Mouse (Mus musculus): ENCODE measurements around the gene Fpgs. TPM values are rescaled to one million over a fixed set of nuclear protein-coding genes. Genes with fewer than 3 reads are reported as not detected.

Gene Fpgs
- polyA plus RNA-seq, 2 experiments = 21.6 to 45.3 TPM

DNA sequence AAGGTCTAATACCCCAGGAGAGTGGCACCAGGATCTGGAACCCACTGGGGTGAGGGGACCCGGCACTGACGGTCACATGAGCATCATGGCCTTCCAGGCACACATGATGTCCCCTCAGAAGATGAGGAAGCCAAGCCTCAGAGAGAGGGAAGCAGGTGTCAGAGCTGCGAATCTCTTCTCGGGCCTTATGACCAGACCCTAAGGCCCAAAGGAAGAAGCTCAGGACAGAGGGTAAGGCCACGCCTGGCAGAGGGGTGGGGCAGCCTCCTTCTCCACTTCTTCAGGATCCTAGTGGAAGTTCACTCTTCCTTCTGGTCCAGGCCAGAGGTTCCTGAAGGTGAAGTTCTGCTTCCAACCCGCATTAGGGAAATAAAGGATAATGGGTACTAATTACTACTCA is 28.8 kb upstream of the Fpgs start:
- 55% methylated on average over 6 of the region's 6 CpGs for WGBS (ENCODE audit: insufficient replicate concordance)
- H3K27me3 ChIP-seq (ENCODE audit: control insufficient read depth, insufficient read depth, low read length) = no peaks in the 10 kb centered on the region
- no peak for TF ChIP-seq EP300 (IDR thresholded peaks at IDR 0.05; ENCODE audit: low read depth)
- TF ChIP-seq CTCF (IDR thresholded peaks at IDR 0.05; ENCODE audit: low read depth) = no peak
- H3K4me3 ChIP-seq (ENCODE audit: insufficient read depth in 1 of 2, low read depth in 2 of 2, low read length in 2 of 2) = no peak overlapping the region
- no peak overlapping the region for H3K27ac ChIP-seq
- no peak overlapping the region for H3K4me2 ChIP-seq (ENCODE audit: low read depth)
- H3K9me3 ChIP-seq (ENCODE audit: control insufficient read depth, low read length) = no peaks in the 10 kb centered on the region
- ATAC-seq (ENCODE audit: insufficient read depth) (no peak), DNase-seq (ENCODE audit: low read depth in 3 of 3, low spot score in 3 of 3) (no peak)
- peaks cover 0 to 4% of the 10 kb centered on the region in 2 experiments; a peak in 2 of 4 replicates for H3K4me1 ChIP-seq (replicated peaks; ENCODE audit: control insufficient read depth in 2 of 2, insufficient read depth in 2 of 2, low read length in 1 of 2)
- no peaks in the 10 kb centered on the region for H3K36me3 ChIP-seq (replicated peaks; ENCODE audit: control insufficient read depth, insufficient read depth, low read depth)
- no peak overlapping the region for H3K9ac ChIP-seq (replicated peaks)

- Histone ChIP-seq H3K27ac (no peak overlapping the region), H3K4me2 (ENCODE audit: low read depth) (no peak overlapping the region), H3K4me1 (replicated peaks; ENCODE audit: control insufficient read depth in 2 of 2, insufficient read depth in 2 of 2, low read length in 1 of 2) (peaks cover 0 to 5% of the 10 kb centered on the region in 2 experiments; a peak in 2 of 4 replicates), H3K4me3 (ENCODE audit: insufficient read depth in 1 of 2, low read depth in 2 of 2, low read length in 2 of 2) (no peak overlapping the region), H3K27me3 (ENCODE audit: control insufficient read depth, insufficient read depth, low read length) (no peaks in the 10 kb centered on the region), H3K36me3 (replicated peaks; ENCODE audit: control insufficient read depth, insufficient read depth, low read depth) (no peaks in the 10 kb centered on the region), H3K9me3 (ENCODE audit: control insufficient read depth, low read length) (no peaks in the 10 kb centered on the region), H3K9ac (replicated peaks) (no peak overlapping the region)
- ATAC-seq (ENCODE audit: insufficient read depth) (no peak), DNase-seq (ENCODE audit: low read depth in 3 of 3, low spot score in 3 of 3) (no peak)
- WGBS (ENCODE audit: insufficient replicate concordance) = 71% methylated on average over 4 of the region's 4 CpGs
- TF ChIP-seq EP300 (IDR thresholded peaks at IDR 0.05; ENCODE audit: low read depth) (no peak), CTCF (IDR thresholded peaks at IDR 0.05; ENCODE audit: low read depth) (no peak)
Measured at GRCm38 (mm10) chr2:32731911-32732310, 28.0 kb upstream of the Fpgs start.

GRCm38 (mm10) chr2:32730854-32731253 is 26.9 kb upstream of the Fpgs start:
- no peaks in the 10 kb centered on the region for H3K36me3 ChIP-seq (replicated peaks; ENCODE audit: control insufficient read depth, insufficient read depth, low read depth)
- 59% methylated on average over 11 of the region's 11 CpGs for WGBS (ENCODE audit: insufficient replicate concordance)
- no peak overlapping the region for H3K4me3 ChIP-seq (ENCODE audit: insufficient read depth in 1 of 2, low read depth in 2 of 2, low read length in 2 of 2)
- peaks cover 0 to 6% of the 10 kb centered on the region in 2 experiments; a peak in 1 of 4 replicates for H3K4me1 ChIP-seq (replicated peaks; ENCODE audit: control insufficient read depth in 2 of 2, insufficient read depth in 2 of 2, low read length in 1 of 2)
- no peaks in the 10 kb centered on the region for H3K27me3 ChIP-seq (ENCODE audit: control insufficient read depth, insufficient read depth, low read length)
- no peaks in the 10 kb centered on the region for H3K9me3 ChIP-seq (ENCODE audit: control insufficient read depth, low read length)
- H3K27ac ChIP-seq = no peak overlapping the region
- H3K4me2 ChIP-seq (ENCODE audit: low read depth) = no peak overlapping the region
- no peak overlapping the region for H3K9ac ChIP-seq (replicated peaks)
- TF ChIP-seq EP300 (IDR thresholded peaks at IDR 0.05; ENCODE audit: low read depth) (no peak), CTCF (IDR thresholded peaks at IDR 0.05; ENCODE audit: low read depth) (no peak)
- DNase-seq (ENCODE audit: low read depth in 3 of 3, low spot score in 3 of 3) (no peak), ATAC-seq (ENCODE audit: insufficient read depth) (no peak)

GRCm38 (mm10) chr2:32729547-32729946 is 25.6 kb upstream of the Fpgs start:
- 67% methylated on average over 4 of the region's 4 CpGs for WGBS (ENCODE audit: insufficient replicate concordance)
- Histone ChIP-seq H3K36me3 (replicated peaks; ENCODE audit: control insufficient read depth, insufficient read depth, low read depth) (no peaks in the 10 kb centered on the region), H3K4me1 (replicated peaks; ENCODE audit: control insufficient read depth in 2 of 2, insufficient read depth in 2 of 2, low read length in 1 of 2) (peaks cover 0 to 5% of the 10 kb centered on the region in 2 experiments; a peak in 1 of 4 replicates), H3K4me2 (ENCODE audit: low read depth) (no peak overlapping the region; the same call in 1 of the 2 replicates), H3K9ac (replicated peaks) (no peak overlapping the region), H3K27ac (no peak overlapping the region), H3K27me3 (ENCODE audit: control insufficient read depth, insufficient read depth, low read length) (no peaks in the 10 kb centered on the region), H3K9me3 (ENCODE audit: control insufficient read depth, low read length) (no peaks in the 10 kb centered on the region), H3K4me3 (ENCODE audit: insufficient read depth in 1 of 2, low read depth in 2 of 2, low read length in 2 of 2) (no peak overlapping the region)
- no peak for TF ChIP-seq EP300 (IDR thresholded peaks at IDR 0.05; ENCODE audit: low read depth)
- no peak for TF ChIP-seq CTCF (IDR thresholded peaks at IDR 0.05; ENCODE audit: low read depth)
- DNase-seq (ENCODE audit: low read depth in 3 of 3, low spot score in 3 of 3) (no peak), ATAC-seq (ENCODE audit: insufficient read depth) (no peak)

DNA sequence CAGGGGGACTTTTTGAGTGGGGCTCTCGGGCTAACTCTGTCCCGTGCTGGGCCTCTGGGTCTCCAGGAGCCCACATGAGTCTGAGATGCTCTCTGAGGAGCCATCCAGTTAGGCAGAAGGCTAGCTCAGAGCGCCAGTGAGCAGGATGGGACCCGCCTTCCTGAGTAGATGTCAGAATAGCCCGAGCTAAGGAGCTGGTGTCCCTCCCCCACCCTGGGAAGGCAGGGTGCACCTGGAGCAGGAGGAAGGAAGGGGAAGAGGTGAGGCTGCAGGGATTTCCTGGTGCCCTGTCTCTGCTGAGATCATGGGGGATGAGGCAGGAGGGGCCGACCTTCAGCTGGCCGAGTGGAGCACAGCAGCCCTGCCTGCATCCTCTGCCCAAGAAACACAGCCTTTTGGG is 24.5 kb upstream of the Fpgs start:
- TF ChIP-seq CTCF (IDR thresholded peaks at IDR 0.05; ENCODE audit: low read depth) = no peak
- no peak for TF ChIP-seq EP300 (IDR thresholded peaks at IDR 0.05; ENCODE audit: low read depth)
- Histone ChIP-seq H3K4me2 (ENCODE audit: low read depth) (no peak overlapping the region), H3K36me3 (replicated peaks; ENCODE audit: control insufficient read depth, insufficient read depth, low read depth) (no peaks in the 10 kb centered on the region), H3K9me3 (ENCODE audit: control insufficient read depth, low read length) (no peaks in the 10 kb centered on the region), H3K4me3 (ENCODE audit: insufficient read depth in 1 of 2, low read depth in 2 of 2, low read length in 2 of 2) (no peak overlapping the region), H3K27me3 (ENCODE audit: control insufficient read depth, insufficient read depth, low read length) (no peaks in the 10 kb centered on the region), H3K9ac (replicated peaks) (no peak overlapping the region), H3K27ac (no peak overlapping the region), H3K4me1 (replicated peaks; ENCODE audit: control insufficient read depth in 2 of 2, insufficient read depth in 2 of 2, low read length in 1 of 2) (0 out of 4 replicates have a peak, but pooled peaks cover 0 to 4% of the 10 kb centered on the region in 2 experiments)
- 46% methylated on average over 7 of the region's 7 CpGs for WGBS (ENCODE audit: insufficient replicate concordance)
- ATAC-seq (ENCODE audit: insufficient read depth) (peak; percentile 14; the same call in 1 of the 2 replicates), DNase-seq (ENCODE audit: low read depth in 3 of 3, low spot score in 3 of 3) (no peak)

All from liver, embryonic 14.5 days (tissue).